Mouse (Mus musculus) CH12.LX (cell line): ENCODE results near the gene Cgref1. TPM values are rescaled to one million over a fixed set of nuclear protein-coding genes. Genes with fewer than 3 reads are reported as not detected.

Source experiments
- DNase-seq: peaks from one replicate; pipeline ENCODE4 v3.0.0-alpha.2; 2013; ENCODE audit errors: extremely low read depth
- H3K27ac ChIP-seq: 2 replicates; pipeline ENCODE4 v1.5.1; 2012; ENCODE audit warnings: low read depth, mild to moderate bottlenecking, control low read depth, moderate library complexity; ENCODE audit not compliant: insufficient read depth
- H3K27me3 ChIP-seq: replicated peaks from 2 replicates; pipeline ENCODE3; 2012; ENCODE audit warnings: inconsistent platforms
- H3K36me3 ChIP-seq, 2 experiments: replicated peaks in 1 of 2; 2 replicates each; pipeline versions ENCODE3 to v1.6.1; 2012; ENCODE audit warnings: inconsistent platforms in 1 of 2, low read length in 1 of 2, mild to moderate bottlenecking in 1 of 2, mixed read lengths in 1 of 2, moderate library complexity in 1 of 2; ENCODE audit not compliant: control insufficient read depth in 1 of 2, insufficient read depth in 1 of 2
- H3K4me1 ChIP-seq, 2 experiments: 2 replicates each; pipeline ENCODE4 v1.6.1; 2012; ENCODE audit warnings: inconsistent platforms in 1 of 2, moderate library complexity in 1 of 2; ENCODE audit not compliant: insufficient read depth in 2 of 2, control insufficient read depth in 1 of 2
- H3K4me2 ChIP-seq: 2 replicates; pipeline ENCODE4 v1.6.1; 2012; ENCODE audit warnings: low read depth, mild to moderate bottlenecking, control low read depth; ENCODE audit not compliant: poor library complexity, insufficient read depth, severe bottlenecking
- H3K4me3 ChIP-seq, 3 experiments: fragments of 150-350 bp in 1 of 3; sonication (generic) in 1 of 3; replicated peaks in 1 of 3; 2 replicates each; pipeline versions ENCODE3 to v1.5.1; 2011 to 2012; ENCODE audit warnings: low read depth in 2 of 3, low read length in 2 of 3, mild to moderate bottlenecking in 2 of 3, moderate library complexity in 2 of 3, control low read depth in 1 of 3, improper control_type of control experiment in 1 of 3, inconsistent platforms in 1 of 3, mixed read lengths in 1 of 3; ENCODE audit not compliant: poor library complexity in 1 of 3
- H3K79me2 ChIP-seq: replicated peaks from 2 replicates; pipeline ENCODE4 v1.6.1; 2012; ENCODE audit warnings: mild to moderate bottlenecking, moderate library complexity; ENCODE audit not compliant: control insufficient read depth, poor library complexity, insufficient read depth, severe bottlenecking; ENCODE audit errors: extremely low read depth
- H3K9ac ChIP-seq: 2 replicates; pipeline ENCODE4 v1.6.1; 2012; ENCODE audit warnings: low read depth, mild to moderate bottlenecking, control low read depth, moderate library complexity; ENCODE audit not compliant: insufficient read depth
- H3K9me3 ChIP-seq: replicated peaks from 2 replicates; pipeline ENCODE3; 2012; ENCODE audit warnings: low read length, inconsistent platforms, mixed read lengths
- CHD1 ChIP-seq: IDR thresholded peaks from 2 replicates; pipeline ENCODE4 v1.6.1; 2012; ENCODE audit warnings: low read depth, low read length, improper control_type of control experiment, inconsistent platforms
- ELF1 ChIP-seq: IDR thresholded peaks from 2 replicates; pipeline ENCODE4 v1.6.1; 2014; ENCODE audit warnings: low read depth, mild to moderate bottlenecking, inconsistent platforms, low read length, improper control_type of control experiment
- KAT2A ChIP-seq: IDR thresholded peaks from 2 replicates; pipeline ENCODE4 v1.6.1; 2012; ENCODE audit warnings: low read length, improper control_type of control experiment, inconsistent platforms; ENCODE audit not compliant: insufficient replicate concordance
- MAFK ChIP-seq: IDR thresholded peaks from 2 replicates; pipeline ENCODE4 v1.6.1; 2011; ENCODE audit warnings: low read length, improper control_type of control experiment; ENCODE audit not compliant: insufficient replicate concordance
- MAX ChIP-seq: IDR thresholded peaks from 2 replicates; pipeline ENCODE4 v1.6.1; 2011; ENCODE audit warnings: low read length, improper control_type of control experiment
- MEF2A ChIP-seq: IDR thresholded peaks from 2 replicates; pipeline ENCODE4 v1.6.1; 2014; ENCODE audit warnings: low read depth, mild to moderate bottlenecking, inconsistent platforms, low read length, improper control_type of control experiment, borderline replicate concordance
- MXI1 ChIP-seq: IDR thresholded peaks from 2 replicates; pipeline ENCODE4 v1.6.1; 2011; ENCODE audit warnings: mild to moderate bottlenecking, low read depth, low read length, improper control_type of control experiment
- MYC ChIP-seq: IDR thresholded peaks from 2 replicates; pipeline ENCODE4 v1.6.1; 2011; ENCODE audit warnings: low read depth, mild to moderate bottlenecking, improper control_type of control experiment, low read length
- NELFE ChIP-seq: IDR thresholded peaks from 2 replicates; pipeline ENCODE4 v1.6.1; 2011; ENCODE audit warnings: low read depth, low read length, improper control_type of control experiment
- POLR2A ChIP-seq: IDR thresholded peaks from 2 replicates; pipeline ENCODE4 v1.6.1; 2011; ENCODE audit warnings: low read depth, mild to moderate bottlenecking, improper control_type of control experiment, low read length
- POLR2AphosphoS2 ChIP-seq: IDR thresholded peaks from 2 replicates; pipeline ENCODE4 v1.6.1; 2011; ENCODE audit warnings: low read depth, low read length, improper control_type of control experiment
- SIN3A ChIP-seq: IDR thresholded peaks from 2 replicates; pipeline ENCODE4 v1.6.1; 2012; ENCODE audit warnings: low read length, improper control_type of control experiment, inconsistent platforms
- TBP ChIP-seq: conservative IDR thresholded peaks from 2 replicates; pipeline ENCODE4 v1.6.1; 2011; ENCODE audit warnings: low read depth, low read length, improper control_type of control experiment
- UBTF ChIP-seq: IDR thresholded peaks from 2 replicates; pipeline ENCODE4 v1.6.1; 2012; ENCODE audit warnings: low read depth, mild to moderate bottlenecking, inconsistent platforms, low read length, improper control_type of control experiment, moderate library complexity
- ZMIZ1 ChIP-seq: IDR thresholded peaks from 2 replicates; pipeline ENCODE4 v1.6.1; 2012; ENCODE audit warnings: low read depth, mild to moderate bottlenecking, inconsistent platforms, low read length, improper control_type of control experiment
- ZNF384 ChIP-seq: IDR thresholded peaks from 2 replicates; pipeline ENCODE4 v1.6.1; 2012; ENCODE audit warnings: low read depth, low read length, improper control_type of control experiment, inconsistent platforms
- dilution Hi-C: fragments of 300-500 bp; cut with MboI; formaldehyde crosslinking; loops from 2 replicates; pipeline ENCODE4 v1.14.3; 2020; ENCODE audit warnings: low sequenced_read_pairs; ENCODE audit not compliant: extremely low pct_unique_long_range_greater_than_20kb, extremely low pct_ligation_motif_present
- in situ Hi-C: fragments of 300-500 bp; cut with MboI; formaldehyde crosslinking; loops from 3 replicates; pipeline ENCODE4 v1.14.3; 2019; ENCODE audit warnings: low sequenced_read_pairs, low pct_ligation_motif_present, low pct_unique_long_range_greater_than_20kb, mixed read lengths
- polyA plus RNA-seq: library from polyadenylated mRNA; unstranded; fragments of >175 nt; gene quantifications from 2 replicates; pipeline ENCODE4 v1.2.1, GENCODE M21; 2012; ENCODE audit warnings: low read depth; ENCODE audit not compliant: insufficient read length
- total RNA-seq, 2 experiments: library from RNA; depleted of rRNA; stranded (reverse); fragments of 300-350 nt in 1 of 2; fragments of >200 nt in 1 of 2; gene quantifications; 2 replicates each; pipeline ENCODE4 v1.2.3; 2012 to 2014

Gene Cgref1
- total and polyA plus RNA-seq, 3 experiments: not detected

GRCm38 (mm10) chr5:30890375-30890774 is 55.0 kb downstream of the Cgref1 start:
- no peak overlapping the region for H3K4me3 ChIP-seq
- no peak overlapping the region for H3K27ac ChIP-seq
- dilution Hi-C loops (no loop called here), in situ Hi-C loops (no loop called here)
- no peak overlapping the region for H3K4me2 ChIP-seq
- no peaks in the 10 kb centered on the region for H3K9me3 ChIP-seq
- peaks cover 3 to 18% of the 10 kb centered on the region in 2 experiments for H3K4me1 ChIP-seq
- no peak overlapping the region for H3K9ac ChIP-seq
- DNase-seq: no peak
- no peaks in the 10 kb centered on the region for H3K27me3 ChIP-seq
- no peak for TF ChIP-seq POLR2AphosphoS2
- TF ChIP-seq TBP: no peak
- no peak for TF ChIP-seq ZNF384
- TF ChIP-seq MEF2A: no peak
- no peak for TF ChIP-seq CHD1
- no peak for TF ChIP-seq MYC
- TF ChIP-seq MAFK: no peak
- TF ChIP-seq KAT2A: no peak
- TF ChIP-seq NELFE: no peak
- H3K36me3 ChIP-seq: peaks cover 30 to 53% of the 10 kb centered on the region in 2 experiments
- no peaks in the 10 kb centered on the region for H3K79me2 ChIP-seq

- H3K4me1 ChIP-seq: peaks cover 3 to 18% of the 10 kb centered on the region in 2 experiments
- no peaks in the 10 kb centered on the region for H3K27me3 ChIP-seq
- peak overlapping the region; percentile 75 for H3K9ac ChIP-seq
- H3K4me2 ChIP-seq: peak overlapping the region; percentile 53
- no peaks in the 10 kb centered on the region for H3K79me2 ChIP-seq
- peak; percentile 41 for DNase-seq
- peak overlapping the region; percentile 65 to 84 (median 79) for H3K4me3 ChIP-seq
- in situ Hi-C loops: no loop called here
- dilution Hi-C loops: no loop called here
- no peaks in the 10 kb centered on the region for H3K9me3 ChIP-seq
- TF ChIP-seq ZMIZ1 (peak; percentile 57; the same call in 1 of the 2 replicates), SIN3A (peak; percentile 55; the same call in 1 of the 2 replicates), POLR2A (no peak), ELF1 (no peak), MAFK (no peak), UBTF (0 out of 2 replicates have a peak, but pooled peaks have one; percentile 62), MAX (0 out of 2 replicates have a peak, but pooled peaks have one; percentile 6), MXI1 (no peak), POLR2AphosphoS2 (peak; percentile 17; the same call in 1 of the 2 replicates)
- peak overlapping the region; percentile 62 for H3K27ac ChIP-seq
- H3K36me3 ChIP-seq: peaks cover 23 to 42% of the 10 kb centered on the region in 2 experiments
Observed at GRCm38 (mm10) chr5:30889088-30889754, 56.2 kb downstream of the Cgref1 start.
